Mouse (Mus musculus): ENCODE results near the gene Chst14. TPM values are rescaled to one million over a fixed set of nuclear protein-coding genes. Genes with fewer than 3 reads are reported as not detected.
A peak's percentile ranks its signal among the peaks of the same experiment; 100 is the strongest.

The Chst14 gene
- polyA plus RNA-seq, 1 experiment from 2014 or later, result 21.1 TPM

DNA sequence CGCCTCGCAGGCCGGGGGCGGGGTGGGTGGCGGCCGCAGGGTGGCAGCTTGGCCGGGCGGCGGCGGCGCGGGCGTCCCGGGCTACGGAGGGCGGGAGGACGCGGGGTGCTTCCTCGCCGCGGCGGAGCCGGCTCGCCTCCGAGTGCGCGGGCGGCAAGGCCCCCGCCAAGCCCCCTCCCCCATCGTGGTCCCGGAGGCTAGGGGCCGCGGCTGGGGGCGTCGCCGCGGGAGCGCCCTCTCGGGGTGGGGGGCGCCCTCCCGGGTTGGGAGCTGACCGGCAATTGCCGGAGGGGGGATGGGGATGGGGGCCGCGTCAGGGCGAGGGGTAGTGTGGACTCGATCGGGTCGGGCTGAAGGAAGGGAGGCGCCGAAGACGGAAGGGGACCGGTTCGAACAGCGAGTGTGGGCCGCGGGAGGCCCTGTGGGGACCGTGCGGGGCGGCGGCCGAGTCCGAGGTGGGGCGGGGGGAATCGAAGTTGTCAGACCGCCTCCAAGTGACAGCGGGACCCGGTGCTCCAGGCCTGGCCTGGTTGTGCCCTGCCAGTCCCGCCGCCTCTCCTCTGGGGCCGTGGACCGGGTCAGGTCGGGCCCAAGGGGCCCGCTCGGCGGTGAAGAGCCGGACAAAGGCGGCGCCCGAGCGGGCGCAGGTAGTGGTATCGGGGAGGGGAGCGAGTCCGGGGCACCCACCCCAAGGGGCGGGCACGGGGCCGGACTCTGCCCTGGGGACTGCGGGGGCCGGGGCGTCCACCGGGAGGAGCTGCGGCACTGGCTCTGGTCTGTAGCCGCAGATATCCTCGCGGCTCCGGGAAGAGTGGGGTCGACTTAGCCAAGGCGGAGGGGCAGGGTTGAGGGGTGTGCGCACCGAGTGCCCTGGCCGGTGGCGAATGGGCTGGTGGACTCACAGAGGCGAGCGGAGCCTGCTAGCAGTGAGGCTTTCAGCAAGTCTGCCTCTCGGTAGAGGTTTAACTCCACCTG lies 24.0 kb upstream of the Chst14 start:
- H3K27me3 ChIP-seq (ENCODE audit: control insufficient read depth, insufficient read depth, low read length), result peaks cover 33% of the 10 kb centered on the region
- H3K4me3 ChIP-seq (replicated peaks; ENCODE audit: low read length), result peak overlapping the region; percentile 80
- H3K27ac ChIP-seq (ENCODE audit: low read length), result peak overlapping the region; percentile 78
- peak overlapping the region; percentile 91 for H3K9ac ChIP-seq (ENCODE audit: low read length)
- H3K9me3 ChIP-seq (replicated peaks; ENCODE audit: control insufficient read depth, low read length), result no peaks in the 10 kb centered on the region
- no peaks in the 10 kb centered on the region for H3K36me3 ChIP-seq (ENCODE audit: control insufficient read depth, insufficient read depth, low read length)
- under 1% methylated on average over 95 of the region's 106 CpGs for WGBS
- peak overlapping the region; percentile 100 for H3K4me2 ChIP-seq (ENCODE audit: low read depth, low read length)
- ATAC-seq (ENCODE audit: insufficient read depth, low FRiP score), result peak; percentile 30; the same call in 1 of the 2 replicates
- H3K4me1 ChIP-seq (ENCODE audit: control insufficient read depth, insufficient read depth, low read length), result peaks cover 16% of the 10 kb centered on the region

DNA sequence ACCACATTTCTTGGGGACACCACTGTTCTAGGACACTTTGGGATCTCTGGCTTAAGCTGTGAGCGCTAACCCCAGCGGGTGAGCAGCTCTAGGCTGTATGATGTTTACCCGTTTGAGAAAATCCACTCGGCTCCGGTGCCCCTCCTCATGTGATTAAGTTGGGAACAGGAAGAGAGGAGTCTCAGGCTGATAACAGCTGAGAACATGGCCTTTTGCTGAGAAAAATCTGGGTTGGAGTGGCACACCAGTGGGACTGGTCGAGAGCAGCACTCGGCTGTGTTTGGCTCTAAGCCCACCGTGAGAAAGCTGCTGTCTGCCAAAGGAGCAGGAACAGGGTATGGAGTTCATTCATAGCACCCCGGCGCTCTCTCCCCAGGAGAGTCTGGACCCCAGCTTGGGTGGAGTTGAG lies 23.0 kb upstream of the Chst14 start:
- Histone ChIP-seq H3K9me3 (replicated peaks; ENCODE audit: control insufficient read depth, low read length) (no peaks in the 10 kb centered on the region), H3K4me2 (ENCODE audit: low read depth, low read length) (peak overlapping the region; percentile 100), H3K4me1 (ENCODE audit: control insufficient read depth, insufficient read depth, low read length) (peaks cover 15% of the 10 kb centered on the region), H3K36me3 (ENCODE audit: control insufficient read depth, insufficient read depth, low read length) (no peaks in the 10 kb centered on the region), H3K9ac (ENCODE audit: low read length) (peak overlapping the region; percentile 20), H3K27ac (ENCODE audit: low read length) (no peak overlapping the region), H3K4me3 (replicated peaks; ENCODE audit: low read length) (peak overlapping the region; percentile 80), H3K27me3 (ENCODE audit: control insufficient read depth, insufficient read depth, low read length) (peaks cover 23% of the 10 kb centered on the region)
- 11% methylated on average over 10 of the region's 10 CpGs for WGBS
- no peak for ATAC-seq (ENCODE audit: insufficient read depth, low FRiP score)

DNA sequence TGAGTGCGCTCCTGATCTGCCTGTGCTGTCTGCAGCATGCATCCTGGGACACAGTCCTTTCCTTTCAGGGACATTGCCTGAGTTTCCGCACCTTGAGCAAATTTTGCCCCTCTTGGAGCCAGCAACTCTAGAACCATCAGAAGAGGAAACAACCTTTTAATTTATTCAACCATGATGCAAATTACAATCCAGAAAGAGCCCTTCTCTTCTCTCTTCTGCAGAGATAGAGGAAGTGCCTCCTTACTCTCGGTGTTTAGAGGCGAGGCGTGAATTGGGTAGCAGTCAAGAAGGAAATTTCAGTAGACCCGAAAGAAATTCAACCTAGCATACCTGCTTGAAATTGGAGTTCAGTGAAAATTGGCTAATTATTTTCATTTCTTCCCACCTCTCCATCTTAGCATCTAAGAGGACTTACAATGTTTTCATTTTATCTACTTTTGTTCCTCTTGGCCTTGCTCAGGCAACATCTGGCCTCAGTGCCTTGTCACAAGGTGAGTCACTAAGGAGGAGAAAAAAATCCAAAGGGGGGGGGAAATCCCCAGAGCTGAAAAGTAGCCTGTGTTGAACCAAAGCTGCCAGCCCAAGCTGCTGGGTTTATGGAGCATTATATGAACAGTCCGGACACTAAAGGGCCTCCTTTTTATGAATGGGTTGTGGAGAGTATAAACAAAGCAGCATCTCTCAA lies 20.7 kb upstream of the Chst14 start:
- ATAC-seq (ENCODE audit: insufficient read depth, low FRiP score), result no peak
- Histone ChIP-seq H3K27ac (ENCODE audit: low read length) (no peak overlapping the region), H3K9ac (ENCODE audit: low read length) (no peak overlapping the region), H3K4me1 (ENCODE audit: control insufficient read depth, insufficient read depth, low read length) (peaks cover 9% of the 10 kb centered on the region), H3K4me2 (ENCODE audit: low read depth, low read length) (no peak overlapping the region), H3K4me3 (replicated peaks; ENCODE audit: low read length) (no peak overlapping the region), H3K9me3 (replicated peaks; ENCODE audit: control insufficient read depth, low read length) (no peaks in the 10 kb centered on the region), H3K27me3 (ENCODE audit: control insufficient read depth, insufficient read depth, low read length) (peaks cover 2% of the 10 kb centered on the region), H3K36me3 (ENCODE audit: control insufficient read depth, insufficient read depth, low read length) (no peaks in the 10 kb centered on the region)
- 79% methylated on average over 7 of the region's 7 CpGs for WGBS

- no peaks in the 10 kb centered on the region for H3K36me3 ChIP-seq (ENCODE audit: control insufficient read depth, insufficient read depth, low read length)
- no peak overlapping the region for H3K4me3 ChIP-seq (replicated peaks; ENCODE audit: low read length)
- no peaks in the 10 kb centered on the region for H3K9me3 ChIP-seq (replicated peaks; ENCODE audit: control insufficient read depth, low read length)
- H3K4me1 ChIP-seq (ENCODE audit: control insufficient read depth, insufficient read depth, low read length), result peaks cover 9% of the 10 kb centered on the region
- WGBS, result 82% methylated on average over 5 of the region's 5 CpGs
- no peak for ATAC-seq (ENCODE audit: insufficient read depth, low FRiP score)
- no peak overlapping the region for H3K27ac ChIP-seq (ENCODE audit: low read length)
- no peak overlapping the region for H3K9ac ChIP-seq (ENCODE audit: low read length)
- no peaks in the 10 kb centered on the region for H3K27me3 ChIP-seq (ENCODE audit: control insufficient read depth, insufficient read depth, low read length)
- no peak overlapping the region for H3K4me2 ChIP-seq (ENCODE audit: low read depth, low read length)
Measured at GRCm38 (mm10) chr2:118906118-118906492, 20.2 kb upstream of the Chst14 start.

DNA sequence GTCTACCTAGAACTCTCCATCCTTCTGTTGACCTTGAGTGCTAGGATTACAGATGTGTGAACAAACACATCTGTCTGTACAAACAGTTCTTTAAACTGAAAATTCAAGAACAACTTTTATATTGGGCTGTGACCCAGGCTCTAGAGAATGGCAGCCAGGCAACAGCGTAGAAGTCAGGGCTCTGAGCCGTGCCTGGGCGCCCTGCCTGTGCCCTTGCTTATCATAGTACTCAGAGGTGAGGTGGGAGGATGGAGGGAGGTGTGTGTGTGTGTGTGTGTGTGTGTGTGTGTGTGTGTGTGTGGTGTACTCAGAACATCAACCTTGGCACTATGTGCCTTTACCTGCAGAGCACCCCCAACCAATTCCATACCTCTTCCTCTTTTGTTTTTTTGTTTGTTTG lies 18.5 kb upstream of the Chst14 start:
- no peak overlapping the region for H3K4me3 ChIP-seq (replicated peaks; ENCODE audit: low read length)
- peaks cover 8% of the 10 kb centered on the region for H3K4me1 ChIP-seq (ENCODE audit: control insufficient read depth, insufficient read depth, low read length)
- H3K27ac ChIP-seq (ENCODE audit: low read length), result no peak overlapping the region
- H3K9me3 ChIP-seq (replicated peaks; ENCODE audit: control insufficient read depth, low read length), result no peaks in the 10 kb centered on the region
- WGBS, result 81% methylated on average over 3 of the region's 3 CpGs
- H3K36me3 ChIP-seq (ENCODE audit: control insufficient read depth, insufficient read depth, low read length), result no peaks in the 10 kb centered on the region
- ATAC-seq (ENCODE audit: insufficient read depth, low FRiP score), result no peak
- no peaks in the 10 kb centered on the region for H3K27me3 ChIP-seq (ENCODE audit: control insufficient read depth, insufficient read depth, low read length)
- H3K4me2 ChIP-seq (ENCODE audit: low read depth, low read length), result no peak overlapping the region
- no peak overlapping the region for H3K9ac ChIP-seq (ENCODE audit: low read length)

GRCm38 (mm10) chr2:118909151-118909550 lies 17.1 kb upstream of the Chst14 start:
- ATAC-seq (ENCODE audit: insufficient read depth, low FRiP score), result no peak
- H3K27me3 ChIP-seq (ENCODE audit: control insufficient read depth, insufficient read depth, low read length), result no peaks in the 10 kb centered on the region
- H3K4me1 ChIP-seq (ENCODE audit: control insufficient read depth, insufficient read depth, low read length), result peaks cover 12% of the 10 kb centered on the region
- H3K4me3 ChIP-seq (replicated peaks; ENCODE audit: low read length), result no peak overlapping the region
- no peak overlapping the region for H3K27ac ChIP-seq (ENCODE audit: low read length)
- no peaks in the 10 kb centered on the region for H3K9me3 ChIP-seq (replicated peaks; ENCODE audit: control insufficient read depth, low read length)
- no peaks in the 10 kb centered on the region for H3K36me3 ChIP-seq (ENCODE audit: control insufficient read depth, insufficient read depth, low read length)
- no peak overlapping the region for H3K9ac ChIP-seq (ENCODE audit: low read length)
- H3K4me2 ChIP-seq (ENCODE audit: low read depth, low read length), result no peak overlapping the region
- 80% methylated on average over 1 of the region's 1 CpGs for WGBS

DNA sequence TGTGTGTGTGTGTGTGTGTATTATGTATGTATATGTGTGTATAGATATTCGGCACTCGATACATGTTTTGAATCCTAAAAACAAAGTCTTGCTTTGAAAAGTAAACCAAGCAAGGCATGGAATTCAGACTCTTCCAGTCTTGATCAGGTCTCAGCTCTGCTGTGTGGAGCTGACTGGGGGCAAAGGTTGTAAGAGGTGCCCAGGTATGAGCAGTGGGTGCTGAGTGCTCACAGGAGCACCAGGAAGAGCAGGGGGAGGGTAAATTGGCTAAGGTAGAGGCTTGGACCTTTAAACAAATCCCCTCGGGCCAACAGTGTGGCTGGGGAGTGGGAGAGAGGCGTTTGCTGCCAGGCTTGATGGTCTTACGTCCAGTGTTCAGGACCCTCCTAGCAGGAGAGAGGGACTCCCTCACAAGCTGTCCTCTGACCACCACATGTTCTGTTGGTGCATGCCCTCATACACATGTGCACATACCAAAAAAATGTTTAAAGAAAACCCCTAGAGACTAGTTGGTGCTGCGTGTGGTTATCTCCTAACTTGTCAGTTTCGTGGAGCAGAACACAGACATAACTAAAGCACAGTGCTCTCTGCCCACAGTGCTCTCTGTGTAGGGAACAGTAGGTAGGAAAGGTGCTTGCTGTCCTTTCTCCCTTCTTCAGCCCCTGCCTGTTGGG lies 15.6 kb upstream of the Chst14 start:
- Histone ChIP-seq H3K4me2 (ENCODE audit: low read depth, low read length) (no peak overlapping the region), H3K27me3 (ENCODE audit: control insufficient read depth, insufficient read depth, low read length) (no peaks in the 10 kb centered on the region), H3K4me1 (ENCODE audit: control insufficient read depth, insufficient read depth, low read length) (peaks cover 13% of the 10 kb centered on the region), H3K9ac (ENCODE audit: low read length) (no peak overlapping the region), H3K4me3 (replicated peaks; ENCODE audit: low read length) (no peak overlapping the region), H3K9me3 (replicated peaks; ENCODE audit: control insufficient read depth, low read length) (no peaks in the 10 kb centered on the region), H3K27ac (ENCODE audit: low read length) (no peak overlapping the region), H3K36me3 (ENCODE audit: control insufficient read depth, insufficient read depth, low read length) (no peaks in the 10 kb centered on the region)
- WGBS, result 72% methylated on average over 7 of the region's 7 CpGs
- no peak for ATAC-seq (ENCODE audit: insufficient read depth, low FRiP score)

GRCm38 (mm10) chr2:118912706-118913105 lies 13.6 kb upstream of the Chst14 start:
- no peak overlapping the region for H3K4me2 ChIP-seq (ENCODE audit: low read depth, low read length)
- peaks cover 13% of the 10 kb centered on the region for H3K4me1 ChIP-seq (ENCODE audit: control insufficient read depth, insufficient read depth, low read length)
- ATAC-seq (ENCODE audit: insufficient read depth, low FRiP score), result no peak
- H3K9ac ChIP-seq (ENCODE audit: low read length), result no peak overlapping the region; the same call in 1 of the 2 replicates
- 75% methylated on average over 8 of the region's 8 CpGs for WGBS
- H3K9me3 ChIP-seq (replicated peaks; ENCODE audit: control insufficient read depth, low read length), result no peaks in the 10 kb centered on the region
- 0 out of 2 replicates have a peak, but pooled peaks cover 3% of the 10 kb centered on the region for H3K36me3 ChIP-seq (ENCODE audit: control insufficient read depth, insufficient read depth, low read length)
- H3K27me3 ChIP-seq (ENCODE audit: control insufficient read depth, insufficient read depth, low read length), result no peaks in the 10 kb centered on the region
- H3K4me3 ChIP-seq (replicated peaks; ENCODE audit: low read length), result no peak overlapping the region
- H3K27ac ChIP-seq (ENCODE audit: low read length), result no peak overlapping the region
